In genomic region chr1:93216839-93217497, GRCm38 (mm10) we compare ENCODE assay signal across 14 mouse cellular contexts. TPM values are rescaled to one million over a fixed set of nuclear protein-coding genes. Genes with fewer than 3 reads are reported as not detected.
DNase-seq lines count a peak whose midpoint lies in the region; ATAC-seq and TF ChIP-seq lines count a peak whose summit lies in the region.
"Had no signal": no experiment of that assay in that cellular context is flagged by ENCODE, and none has a peak within 500 bp of the region (broad histone marks: within the 10 kb centered on the region; RNA-seq: fewer than 3 reads in every experiment).

No protein-coding gene starts in this region.

- H3K36me3 ChIP-seq in heart, adult 2 months (ENCODE audit: control insufficient read depth, insufficient read depth, low read length), result no peaks in the 10 kb centered on the region
- no peaks in the 10 kb centered on the region for H3K36me3 ChIP-seq in midbrain, embryonic 13.5 days
- H3K36me3 ChIP-seq in midbrain, embryonic 16.5 days (ENCODE audit: control insufficient read depth, insufficient read depth, low read length), result no peaks in the 10 kb centered on the region
- H3K36me3 ChIP-seq: hindbrain, embryonic 15.5 days; neural tube, embryonic 12.5 days had no signal

- WGBS in heart, adult 2 months, result 57% methylated on average over 9 of the region's 9 CpGs
- 73% methylated on average over 9 of the region's 9 CpGs for WGBS in midbrain, embryonic 13.5 days
- whole genome bisulfite sequencing in midbrain, embryonic 16.5 days, result 61% methylated on average over 9 of the region's 9 CpGs

- peaks cover 2% of the 10 kb centered on the region for H3K4me1 ChIP-seq in heart, adult 2 months (ENCODE audit: control insufficient read depth, insufficient read depth, low read length)
- H3K4me1 ChIP-seq in midbrain, embryonic 13.5 days (replicated peaks), result peaks cover 7% of the 10 kb centered on the region; the same call in 1 of the 2 replicates
- H3K4me1 ChIP-seq in midbrain, embryonic 16.5 days (ENCODE audit: control insufficient read depth, insufficient read depth, low read length), result no peaks in the 10 kb centered on the region

- H3K9ac ChIP-seq in heart, adult 2 months (ENCODE audit: low read depth, low read length), result no peak overlapping the region
- H3K9ac ChIP-seq in midbrain, embryonic 13.5 days (replicated peaks), result no peak overlapping the region
- no peak overlapping the region for H3K9ac ChIP-seq in midbrain, embryonic 16.5 days (ENCODE audit: low read depth, low read length)
- H3K9ac ChIP-seq: hindbrain, embryonic 15.5 days; neural tube, embryonic 12.5 days had no signal

- no peak for TF ChIP-seq CTCF in heart, adult 2 months (IDR thresholded peaks at IDR 0.05)

- H3K27me3 ChIP-seq in heart, adult 2 months (ENCODE audit: control insufficient read depth, insufficient read depth, low read length), result no peaks in the 10 kb centered on the region
- H3K27me3 ChIP-seq in midbrain, embryonic 13.5 days, result no peaks in the 10 kb centered on the region
- no peaks in the 10 kb centered on the region; the same call in 1 of the 2 replicates for H3K27me3 ChIP-seq in midbrain, embryonic 16.5 days (ENCODE audit: control insufficient read depth, insufficient read depth, low read depth, low read length)
- H3K27me3 ChIP-seq: hindbrain, embryonic 15.5 days; neural tube, embryonic 12.5 days had no signal

- no peak overlapping the region for H3K4me3 ChIP-seq in heart, adult 2 months
- H3K4me3 ChIP-seq in midbrain, embryonic 13.5 days (replicated peaks), result no peak overlapping the region
- H3K4me3 ChIP-seq in midbrain, embryonic 16.5 days (ENCODE audit: low read depth, low read length), result no peak overlapping the region
- H3K4me3 ChIP-seq: hindbrain, embryonic 15.5 days; neural tube, embryonic 12.5 days had no signal

- no peaks in the 10 kb centered on the region for H3K9me3 ChIP-seq in midbrain, embryonic 13.5 days
- H3K9me3 ChIP-seq in midbrain, embryonic 16.5 days (replicated peaks; ENCODE audit: control insufficient read depth, low read length, poor library complexity, severe bottlenecking), result no peaks in the 10 kb centered on the region
- H3K9me3 ChIP-seq: hindbrain, embryonic 15.5 days; neural tube, embryonic 12.5 days had no signal

- H3K4me2 ChIP-seq in midbrain, embryonic 13.5 days (replicated peaks), result no peak overlapping the region
- H3K4me2 ChIP-seq in midbrain, embryonic 16.5 days (ENCODE audit: low read length), result no peak overlapping the region
- H3K4me2 ChIP-seq: hindbrain, embryonic 15.5 days; neural tube, embryonic 12.5 days had no signal

- intact Hi-C loops in heart, adult 2 months (cut with DNase I), result loop anchor here (5.0 kb wide), 1 partner anchor 40 kb away; no protein-coding TSS in a partner anchor

- H3K79me2 ChIP-seq in heart, adult 2 months (replicated peaks; ENCODE audit: control insufficient read depth, insufficient read depth, low read length), result no peaks in the 10 kb centered on the region

- ATAC-seq in midbrain, embryonic 13.5 days, result 0 out of 2 replicates have a peak, but pooled peaks have one; percentile 31
- no peak; the same call in 1 of the 2 replicates for ATAC-seq in midbrain, embryonic 16.5 days

- peak overlapping the region; percentile 61 for H3K27ac ChIP-seq in heart, adult 2 months
- H3K27ac ChIP-seq in midbrain, embryonic 13.5 days, result no peak overlapping the region
- no peak overlapping the region for H3K27ac ChIP-seq in midbrain, embryonic 16.5 days (ENCODE audit: low read length)
- H3K27ac ChIP-seq: hindbrain, embryonic 15.5 days; macrophage; neural tube, embryonic 12.5 days had no signal

- DNase-seq in heart, adult 2 months, result peak; percentile 50 to 60
- no peak for DNase-seq in heart, adult 8-10 months (ENCODE audit: low spot score)
- DNase-seq in kidney, adult 9 months, result peak; percentile 72
- DNase-seq in thymus, postnatal 10 days (ENCODE audit: low spot score in 2 of 2), result no peak
- DNase-seq in c-Kit-positive CD71-positive TER-119-positive erythroid progenitor cells, embryonic 14.5 days (ENCODE audit: low spot score), result no peak
- DNase-seq: right cerebral cortex, postnatal 4 days had no signal

- TF ChIP-seq POLR2A in heart, adult 2 months (IDR thresholded peaks at IDR 0.05; ENCODE audit: insufficient read depth, low read depth, low read length), result no peak

- TF ChIP-seq EP300 in heart, adult 2 months (IDR thresholded peaks at IDR 0.05; ENCODE audit: insufficient read depth, low read depth, low read length), result peak; percentile 81

RNA-seq across cellular contexts. Expression of gene Sned1, which starts 18.7 kb away (rescaled TPM):
- 1 to 10 TPM; 7.2 to 7.6 TPM for total RNA-seq in heart, adult 2 months (2021)
- 8.9 and 14.3 TPM in 2 replicates for polyA plus RNA-seq in heart, adult 2 months (2012; rRNA removed)
- total RNA-seq in heart, adult 8-10 months (2022), result 10 to 100 TPM in 1 of 4 experiments, 1 to 10 TPM in 3; 5.7 to 12.3 (median 7.2) TPM
- polyA plus RNA-seq in midbrain, embryonic 13.5 days (2015; fragmentation: Nextera tagmentation; extraction: Ambion mirVana), result 5.8 and 6.7 TPM in 2 replicates
- polyA plus RNA-seq in midbrain, embryonic 16.5 days (2015; fragmentation: Nextera tagmentation; extraction: Ambion mirVana), result 5.5 and 6.2 TPM in 2 replicates

RNA-seq across cellular contexts. Expression of gene Crocc2, which starts 48.4 kb away (rescaled TPM):
- total RNA-seq in heart, adult 2 months (2021), result under 1 TPM in 1 of 2 experiments, not detected in 1; 0.09 TPM
- 0.20 and 0.35 TPM in 2 replicates for polyA plus RNA-seq in heart, adult 2 months (2012; rRNA removed)
- under 1 TPM in 3 of 4 experiments, not detected in 1; 0.06 to 0.09 (median 0.06) TPM for total RNA-seq in heart, adult 8-10 months (2022)
- polyA plus RNA-seq in midbrain, embryonic 13.5 days (2015; fragmentation: Nextera tagmentation; extraction: Ambion mirVana), result 0.12 and 0.24 TPM in 2 replicates
- 0.51 and 0.74 TPM in 2 replicates for polyA plus RNA-seq in midbrain, embryonic 16.5 days (2015; fragmentation: Nextera tagmentation; extraction: Ambion mirVana)
- total RNA-seq: CH12.LX had no signal
- polyA plus RNA-seq: macrophage had no signal

RNA-seq across cellular contexts. Expression of gene 2310007B03Rik, which starts 56.2 kb away (rescaled TPM):
- total RNA-seq in heart, adult 2 months (2021), result not detected
- 0.82 TPM in 1 of 2 replicates, not detected in the other for polyA plus RNA-seq in heart, adult 2 months (2012; rRNA removed)
- total RNA-seq in heart, adult 8-10 months (2022), result not detected
- polyA plus RNA-seq in midbrain, embryonic 13.5 days (2015; fragmentation: Nextera tagmentation; extraction: Ambion mirVana), result not detected in 2 replicates
- 0.11 TPM in 1 of 2 replicates, not detected in the other for polyA plus RNA-seq in midbrain, embryonic 16.5 days (2015; fragmentation: Nextera tagmentation; extraction: Ambion mirVana)
- total RNA-seq: left cerebral cortex, adult 18-20 months had no signal
- polyA plus RNA-seq: frontal cortex, adult 2 months; macrophage had no signal

Comparison
In these comparisons a context has a peak if more than half of its experiments do, and no peak if none do; other contexts are left out.
1. DNase-seq: peak in heart, adult 2 months (2 of 2) and kidney, adult 9 months (single experiment); none in heart, adult 8-10 months (single experiment), thymus, postnatal 10 days (0 of 2) and c-Kit-positive CD71-positive TER-119-positive erythroid progenitor cells, embryonic 14.5 days (single experiment).